Mouse (Mus musculus) midbrain, embryonic 11.5 days (tissue): ENCODE data around the gene Tbx1. TPM values are rescaled to one million over a fixed set of nuclear protein-coding genes. Genes with fewer than 3 reads are reported as not detected.

Experiments used
- ATAC-seq: fragments of 200-750 bp; cut with Nextera tagmentation; 2 replicates; pipeline ENCODE4 v1.8.0; 2017; ENCODE audit warnings: moderate TSS enrichment, moderate library complexity; ENCODE audit not compliant: low FRiP score
- DNase-seq: peaks from one replicate; pipeline ENCODE4 v3.0.0; 2015; ENCODE audit warnings: low spot score; ENCODE audit errors: missing footprints
- H3K27ac ChIP-seq: fragments of 300-500 bp; sonication (generic); 2 replicates; pipeline ENCODE4 v1.5.1; 2014; ENCODE audit warnings: low read depth, low read length
- H3K27me3 ChIP-seq: fragments of 300-500 bp; sonication (generic); 2 replicates; pipeline ENCODE4 v1.6.1; 2014; ENCODE audit warnings: mild to moderate bottlenecking, low read length, moderate library complexity, mixed read lengths; ENCODE audit not compliant: control insufficient read depth, insufficient read depth
- H3K36me3 ChIP-seq: fragments of 300-500 bp; sonication (generic); 2 replicates; pipeline ENCODE4 v1.6.1; 2014; ENCODE audit warnings: mild to moderate bottlenecking, low read length, moderate library complexity, mixed read lengths; ENCODE audit not compliant: control insufficient read depth, insufficient read depth
- H3K4me1 ChIP-seq: fragments of 300-500 bp; sonication (generic); 2 replicates; pipeline ENCODE4 v1.6.1; 2014; ENCODE audit warnings: low read length; ENCODE audit not compliant: control insufficient read depth, insufficient read depth
- H3K4me2 ChIP-seq: fragments of 300-500 bp; sonication (generic); 2 replicates; pipeline ENCODE4 v1.6.1; 2014; ENCODE audit warnings: mild to moderate bottlenecking, moderate library complexity
- H3K4me3 ChIP-seq: fragments of 300-500 bp; sonication (generic); 2 replicates; pipeline ENCODE4 v1.5.1; 2014; ENCODE audit warnings: low read depth, low read length
- H3K9ac ChIP-seq: fragments of 300-500 bp; sonication (generic); 2 replicates; pipeline ENCODE4 v1.6.1; 2014; ENCODE audit warnings: low read length
- H3K9me3 ChIP-seq: fragments of 300-500 bp; sonication (generic); 2 replicates; pipeline ENCODE4 v1.6.1; 2016; ENCODE audit warnings: low read length; ENCODE audit not compliant: control insufficient read depth
- WGBS: fragments of 180-500 bp; shearing (Covaris S2); extraction: QIAGEN DNeasy Blood & Tissue Kit; methylation state at CpG from one replicate; pipeline ENCODE4 v1.1.7; 2014; 5-methylcytosine and 5-hydroxymethylcytosine counted together
- polyA plus RNA-seq: library from polyadenylated mRNA; unstranded; fragments of >200 nt; fragmentation: Nextera tagmentation; extraction: Ambion mirVana; gene quantifications from 2 replicates; pipeline ENCODE4 v1.2.1, GENCODE M21; 2014

Tbx1 gene
- polyA plus RNA-seq = 0.63 and 0.87 TPM in 2 replicates

- ATAC-seq (no peak), DNase-seq (peak; percentile 93)
- H3K9ac ChIP-seq = no peak within 1 kb of the TSS
- peaks cover 88% of the 10 kb centered on the region for H3K27me3 ChIP-seq
- H3K36me3 ChIP-seq = no peaks in the 10 kb centered on the region
- peaks cover 24% of the 10 kb centered on the region for H3K4me1 ChIP-seq
- peak within 1 kb of the TSS; percentile 15 for H3K4me3 ChIP-seq
- H3K27ac ChIP-seq = no peak within 1 kb of the TSS
- H3K9me3 ChIP-seq = no peaks in the 10 kb centered on the region
- H3K4me2 ChIP-seq = peak within 1 kb of the TSS; percentile 30
- under 1% methylated on average over 48 of the region's 48 CpGs for WGBS
These were observed at the start of gene Tbx1 for GRCm38 (mm10) chr16:18589804-18590790. Gene Tbx1 (minus strand): TSS chr16:18590671.

GRCm38 (mm10) chr16:18639382-18639929, 49.0 kb upstream of the Tbx1 start:
- Histone ChIP-seq H3K4me2 (no peak overlapping the region), H3K27me3 (no peaks in the 10 kb centered on the region), H3K9me3 (no peaks in the 10 kb centered on the region), H3K9ac (no peak overlapping the region), H3K4me1 (no peaks in the 10 kb centered on the region), H3K27ac (no peak overlapping the region), H3K36me3 (no peaks in the 10 kb centered on the region), H3K4me3 (no peak overlapping the region)
- DNase-seq = no peak
- no peak for ATAC-seq
- 81% methylated on average over 1 of the region's 1 CpGs for WGBS

- Histone ChIP-seq H3K27ac (no peak overlapping the region), H3K27me3 (no peaks in the 10 kb centered on the region), H3K36me3 (no peaks in the 10 kb centered on the region), H3K9ac (no peak overlapping the region), H3K4me2 (no peak overlapping the region), H3K4me3 (no peak overlapping the region), H3K4me1 (no peaks in the 10 kb centered on the region), H3K9me3 (no peaks in the 10 kb centered on the region)
- DNase-seq = no peak
- no peak for ATAC-seq
- WGBS = 59% methylated on average over 2 of the region's 2 CpGs
These were observed 47.9 kb upstream of the Tbx1 start for GRCm38 (mm10) chr16:18638396-18638795.

GRCm38 (mm10) chr16:18636804-18637203, 46.3 kb upstream of the Tbx1 start:
- H3K4me2 ChIP-seq = no peak overlapping the region
- no peak overlapping the region for H3K4me3 ChIP-seq
- H3K27me3 ChIP-seq = no peaks in the 10 kb centered on the region
- 40% methylated on average over 3 of the region's 3 CpGs for WGBS
- H3K36me3 ChIP-seq = no peaks in the 10 kb centered on the region
- no peaks in the 10 kb centered on the region for H3K9me3 ChIP-seq
- no peak for DNase-seq
- no peaks in the 10 kb centered on the region for H3K4me1 ChIP-seq
- no peak overlapping the region for H3K9ac ChIP-seq
- no peak for ATAC-seq
- no peak overlapping the region for H3K27ac ChIP-seq

GRCm38 (mm10) chr16:18636401-18636800, 45.9 kb upstream of the Tbx1 start:
- Histone ChIP-seq H3K4me2 (no peak overlapping the region), H3K9ac (no peak overlapping the region), H3K36me3 (no peaks in the 10 kb centered on the region), H3K9me3 (no peaks in the 10 kb centered on the region), H3K27ac (no peak overlapping the region), H3K4me1 (no peaks in the 10 kb centered on the region), H3K4me3 (no peak overlapping the region), H3K27me3 (no peaks in the 10 kb centered on the region)
- 79% methylated on average over 5 of the region's 5 CpGs for WGBS
- no peak for ATAC-seq
- no peak for DNase-seq

GRCm38 (mm10) chr16:18633333-18633732, 42.9 kb upstream of the Tbx1 start:
- Histone ChIP-seq H3K4me3 (no peak overlapping the region), H3K9ac (no peak overlapping the region), H3K4me1 (peaks cover 7% of the 10 kb centered on the region; the same call in 1 of the 2 replicates), H3K4me2 (no peak overlapping the region), H3K27me3 (peaks cover under 1% of the 10 kb centered on the region), H3K27ac (no peak overlapping the region), H3K36me3 (no peaks in the 10 kb centered on the region), H3K9me3 (no peaks in the 10 kb centered on the region)
- DNase-seq = no peak
- no peak for ATAC-seq
- WGBS = 28% methylated on average over 1 of the region's 1 CpGs

GRCm38 (mm10) chr16:18632816-18633215, 42.3 kb upstream of the Tbx1 start:
- H3K27me3 ChIP-seq = peaks cover 5% of the 10 kb centered on the region
- WGBS = 77% methylated on average over 2 of the region's 2 CpGs

GRCm38 (mm10) chr16:18632059-18632458, 41.6 kb upstream of the Tbx1 start:
- no peak overlapping the region for H3K4me2 ChIP-seq
- no peak overlapping the region for H3K9ac ChIP-seq
- H3K4me1 ChIP-seq = peaks cover 11% of the 10 kb centered on the region; the same call in 1 of the 2 replicates
- no peaks in the 10 kb centered on the region for H3K9me3 ChIP-seq
- WGBS = 55% methylated on average over 3 of the region's 3 CpGs
- DNase-seq = peak; percentile 68
- no peak overlapping the region for H3K4me3 ChIP-seq
- no peak overlapping the region for H3K27ac ChIP-seq
- H3K36me3 ChIP-seq = no peaks in the 10 kb centered on the region
- ATAC-seq = no peak
- H3K27me3 ChIP-seq = peaks cover 12% of the 10 kb centered on the region

More at GRCm38 (mm10) chr16:18632816-18633215, 42.3 kb upstream of the Tbx1 start:
- Histone ChIP-seq H3K27ac (no peak overlapping the region), H3K4me2 (no peak overlapping the region), H3K36me3 (no peaks in the 10 kb centered on the region), H3K4me1 (peaks cover 11% of the 10 kb centered on the region; the same call in 1 of the 2 replicates), H3K4me3 (no peak overlapping the region), H3K9ac (no peak overlapping the region), H3K9me3 (no peaks in the 10 kb centered on the region)
- peak; percentile 77 for DNase-seq
- no peak for ATAC-seq

GRCm38 (mm10) chr16:18631141-18631540, 40.7 kb upstream of the Tbx1 start:
- Histone ChIP-seq H3K4me3 (no peak overlapping the region), H3K4me2 (no peak overlapping the region), H3K36me3 (no peaks in the 10 kb centered on the region), H3K27ac (no peak overlapping the region), H3K9ac (no peak overlapping the region), H3K27me3 (peaks cover 21% of the 10 kb centered on the region), H3K9me3 (no peaks in the 10 kb centered on the region), H3K4me1 (peaks cover 19% of the 10 kb centered on the region)
- DNase-seq (peak; percentile 53), ATAC-seq (no peak)
- WGBS = 64% methylated on average over 7 of the region's 7 CpGs
